18 mouse cellular contexts compared by ENCODE assay signal in the genomic region with DNA sequence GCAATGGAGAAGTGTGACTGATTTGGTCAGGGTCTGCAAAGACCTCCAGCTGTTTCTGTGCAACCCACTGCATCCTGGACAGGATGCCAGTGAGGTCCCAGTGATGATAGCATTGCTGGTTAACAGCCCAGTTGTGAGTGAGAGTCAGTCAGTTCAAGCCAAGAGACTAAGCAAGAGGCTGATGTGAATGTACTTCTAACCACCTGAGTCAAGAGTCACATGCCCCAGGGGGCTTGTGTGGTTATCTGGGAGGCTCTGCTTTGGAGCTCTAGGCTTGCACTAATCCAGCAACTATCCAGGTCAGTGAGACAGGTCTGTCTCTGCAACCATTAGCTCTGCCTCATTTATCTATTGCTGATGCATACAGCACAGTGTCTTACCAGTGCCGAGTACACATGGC.
"Had no signal": no experiment of that assay in that cellular context is flagged by ENCODE, and none has a peak within 500 bp of the region (broad histone marks: within the 10 kb centered on the region; RNA-seq: fewer than 3 reads in every experiment).

No protein-coding gene starts in this region.

- H3K36me3 ChIP-seq: midbrain, embryonic 10.5 days; midbrain, embryonic 12.5 days; neural tube, embryonic 13.5 days; neural tube, embryonic 15.5 days had no signal

- H3K4me1 ChIP-seq: midbrain, embryonic 12.5 days had no signal

- H3K4me3 ChIP-seq: midbrain, embryonic 10.5 days; midbrain, embryonic 12.5 days; myocyte; neural tube, embryonic 13.5 days; neural tube, embryonic 15.5 days had no signal

- H3K27ac ChIP-seq: midbrain, embryonic 10.5 days; midbrain, embryonic 12.5 days; neural tube, embryonic 13.5 days; neural tube, embryonic 15.5 days had no signal

- H3K9ac ChIP-seq: lung, embryonic 14.5 days; midbrain, embryonic 12.5 days; neural tube, embryonic 13.5 days; neural tube, embryonic 15.5 days had no signal

- H3K27me3 ChIP-seq: midbrain, embryonic 12.5 days; neural tube, embryonic 13.5 days; neural tube, embryonic 15.5 days had no signal

- DNase-seq: lung, adult 18-20 months; lung, embryonic 14.5 days; lung, postnatal 10 days; lung, postnatal 4 days; midbrain, embryonic 14.5 days; retina, postnatal 1 day; right cerebral cortex, adult 18-20 months; right cerebral cortex, postnatal 25 days; right cerebral cortex, postnatal 4 days; spleen, adult 18-20 months; thymus, adult 18-20 months; thymus, postnatal 14 days had no signal

- ATAC-seq: midbrain, embryonic 16.5 days had no signal

- H3K4me2 ChIP-seq: lung, embryonic 14.5 days; midbrain, embryonic 12.5 days; neural tube, embryonic 13.5 days; neural tube, embryonic 15.5 days had no signal

- H3K9me3 ChIP-seq: midbrain, embryonic 10.5 days; midbrain, embryonic 12.5 days; neural tube, embryonic 13.5 days; neural tube, embryonic 15.5 days had no signal
